Mouse (Mus musculus): Measurements from ENCODE around the gene Pfkm. TPM values are rescaled to one million over a fixed set of nuclear protein-coding genes. Genes with fewer than 3 reads are reported as not detected.

Pfkm gene
- polyA plus RNA-seq, 1 experiment from 2014 or later, result 41.3 TPM

DNA sequence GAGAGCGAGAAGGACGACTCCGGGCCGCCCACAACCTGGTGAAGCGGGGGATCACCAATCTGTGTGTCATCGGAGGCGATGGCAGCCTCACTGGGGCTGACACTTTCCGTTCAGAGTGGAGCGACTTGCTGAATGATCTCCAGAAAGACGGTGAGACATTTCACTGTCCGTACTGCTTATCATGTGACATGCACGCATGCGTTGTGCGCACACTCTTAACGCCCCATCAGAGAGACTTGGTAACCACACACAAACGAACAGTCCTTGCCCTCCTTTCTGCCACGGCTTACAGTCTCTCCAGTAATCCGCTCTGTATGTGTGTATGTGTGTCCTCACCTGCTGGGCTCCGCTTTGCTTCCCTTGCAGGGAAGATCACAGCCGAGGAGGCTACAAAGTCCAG lies 28.4 kb downstream of the Pfkm start:
- Histone ChIP-seq H3K9ac (ENCODE audit: low read length) (no peak overlapping the region), H3K27ac (ENCODE audit: low read depth, low read length) (no peak overlapping the region), H3K4me3 (ENCODE audit: low read depth, low read length) (no peak overlapping the region), H3K4me1 (ENCODE audit: control insufficient read depth, insufficient read depth, low read length) (no peaks in the 10 kb centered on the region), H3K4me2 (ENCODE audit: low read depth) (no peak overlapping the region), H3K36me3 (ENCODE audit: control insufficient read depth, insufficient read depth, low read length) (peaks cover 3% of the 10 kb centered on the region; the same call in 1 of the 2 replicates), H3K9me3 (ENCODE audit: control insufficient read depth, low read length) (no peaks in the 10 kb centered on the region), H3K27me3 (ENCODE audit: control insufficient read depth, insufficient read depth, low read length) (no peaks in the 10 kb centered on the region)
- 95% methylated on average over 20 of the region's 20 CpGs for WGBS
- no peak for ATAC-seq (ENCODE audit: insufficient read depth, low FRiP score, low TSS enrichment)
- no peak for DNase-seq (ENCODE audit: low spot score)

GRCm38 (mm10) chr15:98131001-98131400 lies 38.6 kb downstream of the Pfkm start:
- Histone ChIP-seq H3K27ac (ENCODE audit: low read depth, low read length) (no peak overlapping the region), H3K4me2 (ENCODE audit: low read depth) (no peak overlapping the region), H3K9me3 (ENCODE audit: control insufficient read depth, low read length) (no peaks in the 10 kb centered on the region), H3K4me3 (ENCODE audit: low read depth, low read length) (no peak overlapping the region), H3K36me3 (ENCODE audit: control insufficient read depth, insufficient read depth, low read length) (peaks cover 3% of the 10 kb centered on the region; the same call in 1 of the 2 replicates), H3K27me3 (ENCODE audit: control insufficient read depth, insufficient read depth, low read length) (no peaks in the 10 kb centered on the region), H3K9ac (ENCODE audit: low read length) (no peak overlapping the region), H3K4me1 (ENCODE audit: control insufficient read depth, insufficient read depth, low read length) (no peaks in the 10 kb centered on the region)
- 96% methylated on average over 4 of the region's 4 CpGs for WGBS
- ATAC-seq (ENCODE audit: insufficient read depth, low FRiP score, low TSS enrichment) (no peak), DNase-seq (ENCODE audit: low spot score) (no peak)

DNA sequence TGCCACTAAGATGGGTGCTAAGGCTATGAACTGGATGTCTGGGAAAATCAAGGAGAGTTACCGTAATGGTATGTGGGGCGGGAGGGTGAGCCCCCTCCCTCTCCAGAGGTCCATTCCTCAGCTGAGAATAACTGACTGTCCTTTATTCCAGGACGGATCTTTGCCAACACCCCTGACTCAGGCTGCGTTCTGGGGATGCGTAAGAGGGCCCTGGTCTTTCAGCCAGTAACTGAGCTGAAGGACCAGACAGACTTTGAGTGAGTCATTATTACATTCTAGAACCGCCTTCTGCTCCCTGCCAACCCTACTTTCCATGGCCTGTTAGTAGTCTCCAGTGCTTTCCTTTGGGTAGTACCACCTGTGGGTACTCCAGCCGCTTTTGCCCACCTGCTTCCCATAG lies 39.1 kb downstream of the Pfkm start:
- H3K9ac ChIP-seq (ENCODE audit: low read length), result no peak overlapping the region
- ATAC-seq (ENCODE audit: insufficient read depth, low FRiP score, low TSS enrichment) (no peak), DNase-seq (ENCODE audit: low spot score) (no peak)
- no peak overlapping the region for H3K27ac ChIP-seq (ENCODE audit: low read depth, low read length)
- no peak overlapping the region for H3K4me3 ChIP-seq (ENCODE audit: low read depth, low read length)
- 92% methylated on average over 7 of the region's 7 CpGs for WGBS
- H3K4me1 ChIP-seq (ENCODE audit: control insufficient read depth, insufficient read depth, low read length), result no peaks in the 10 kb centered on the region
- H3K9me3 ChIP-seq (ENCODE audit: control insufficient read depth, low read length), result no peaks in the 10 kb centered on the region
- peaks cover 3% of the 10 kb centered on the region; the same call in 1 of the 2 replicates for H3K36me3 ChIP-seq (ENCODE audit: control insufficient read depth, insufficient read depth, low read length)
- H3K27me3 ChIP-seq (ENCODE audit: control insufficient read depth, insufficient read depth, low read length), result no peaks in the 10 kb centered on the region
- H3K4me2 ChIP-seq (ENCODE audit: low read depth), result no peak overlapping the region

DNA sequence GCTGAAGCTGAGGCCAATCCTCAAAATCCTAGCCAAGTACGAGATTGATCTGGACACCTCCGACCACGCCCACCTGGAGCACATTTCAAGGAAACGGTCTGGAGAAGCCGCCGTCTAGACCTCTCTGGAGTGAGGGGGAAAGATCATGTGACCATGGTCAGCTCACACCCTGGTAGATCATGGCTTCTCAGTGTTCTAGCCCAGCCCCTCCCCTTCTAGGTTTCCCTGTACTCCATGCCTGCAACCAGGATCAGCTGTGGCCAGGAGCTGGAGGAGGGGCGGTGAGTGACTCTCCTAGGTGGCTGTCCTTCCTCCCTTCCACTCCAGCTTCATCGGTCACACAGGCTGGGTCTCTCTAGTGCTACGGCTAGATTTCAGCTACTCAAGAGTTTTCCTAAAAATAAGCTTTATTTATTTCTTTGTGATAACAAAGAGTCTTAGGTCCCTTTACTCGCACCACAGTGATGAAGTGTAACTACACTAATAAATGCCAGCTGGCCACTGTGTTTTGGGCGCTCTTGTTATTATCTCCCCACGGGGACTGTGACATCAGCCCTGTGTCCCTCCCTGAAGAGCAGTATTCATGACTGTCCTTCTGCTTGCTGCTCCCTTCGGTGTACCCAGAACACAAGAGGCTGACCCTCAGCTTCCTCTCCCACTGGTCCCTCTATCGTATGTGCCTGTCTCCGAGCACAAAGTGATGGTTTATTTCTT lies 39.7 kb downstream of the Pfkm start:
- no peaks in the 10 kb centered on the region for H3K9me3 ChIP-seq (ENCODE audit: control insufficient read depth, low read length)
- no peak overlapping the region for H3K4me3 ChIP-seq (ENCODE audit: low read depth, low read length)
- peaks cover 3% of the 10 kb centered on the region; the same call in 1 of the 2 replicates for H3K36me3 ChIP-seq (ENCODE audit: control insufficient read depth, insufficient read depth, low read length)
- WGBS, result 89% methylated on average over 15 of the region's 15 CpGs
- no peak overlapping the region for H3K4me2 ChIP-seq (ENCODE audit: low read depth)
- no peaks in the 10 kb centered on the region for H3K4me1 ChIP-seq (ENCODE audit: control insufficient read depth, insufficient read depth, low read length)
- H3K27ac ChIP-seq (ENCODE audit: low read depth, low read length), result no peak overlapping the region
- no peak for DNase-seq (ENCODE audit: low spot score)
- H3K27me3 ChIP-seq (ENCODE audit: control insufficient read depth, insufficient read depth, low read length), result no peaks in the 10 kb centered on the region
- no peak overlapping the region for H3K9ac ChIP-seq (ENCODE audit: low read length)
- ATAC-seq (ENCODE audit: insufficient read depth, low FRiP score, low TSS enrichment), result no peak

- Histone ChIP-seq H3K27me3 (ENCODE audit: control insufficient read depth, insufficient read depth, low read length) (no peaks in the 10 kb centered on the region), H3K4me3 (ENCODE audit: low read depth, low read length) (no peak overlapping the region), H3K27ac (ENCODE audit: low read depth, low read length) (no peak overlapping the region), H3K36me3 (ENCODE audit: control insufficient read depth, insufficient read depth, low read length) (peaks cover 3% of the 10 kb centered on the region; the same call in 1 of the 2 replicates), H3K9ac (ENCODE audit: low read length) (no peak overlapping the region), H3K9me3 (ENCODE audit: control insufficient read depth, low read length) (no peaks in the 10 kb centered on the region), H3K4me1 (ENCODE audit: control insufficient read depth, insufficient read depth, low read length) (no peaks in the 10 kb centered on the region), H3K4me2 (ENCODE audit: low read depth) (no peak overlapping the region)
- WGBS, result 95% methylated on average over 3 of the region's 3 CpGs
- no peak for ATAC-seq (ENCODE audit: insufficient read depth, low FRiP score, low TSS enrichment)
- no peak for DNase-seq (ENCODE audit: low spot score)
Measured at GRCm38 (mm10) chr15:98133471-98133870, 41.1 kb downstream of the Pfkm start.

DNA sequence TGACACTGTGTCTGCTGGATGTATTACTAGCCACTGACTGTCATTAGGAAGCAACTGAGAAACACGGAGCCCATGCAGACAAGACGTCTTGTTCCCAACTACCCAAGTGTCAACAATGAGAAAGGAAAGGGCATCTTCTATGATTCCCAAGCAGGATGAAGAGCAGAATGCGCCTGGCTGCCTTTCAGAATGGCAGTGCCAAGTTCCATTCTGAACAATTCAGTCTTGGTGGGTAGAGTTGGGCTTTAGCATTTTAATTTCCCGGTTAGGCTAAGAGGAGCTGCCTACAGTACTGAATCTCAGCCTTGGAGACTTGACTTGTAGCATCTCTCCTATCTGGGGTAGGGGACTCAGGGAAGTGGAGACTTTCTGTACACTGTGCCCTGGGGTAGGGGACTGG lies 41.6 kb downstream of the Pfkm start:
- H3K9ac ChIP-seq (ENCODE audit: low read length), result no peak overlapping the region
- no peak overlapping the region for H3K27ac ChIP-seq (ENCODE audit: low read depth, low read length)
- no peak for ATAC-seq (ENCODE audit: insufficient read depth, low FRiP score, low TSS enrichment)
- H3K4me3 ChIP-seq (ENCODE audit: low read depth, low read length), result no peak overlapping the region
- no peaks in the 10 kb centered on the region for H3K9me3 ChIP-seq (ENCODE audit: control insufficient read depth, low read length)
- H3K36me3 ChIP-seq (ENCODE audit: control insufficient read depth, insufficient read depth, low read length), result peaks cover 3% of the 10 kb centered on the region; the same call in 1 of the 2 replicates
- no peaks in the 10 kb centered on the region for H3K4me1 ChIP-seq (ENCODE audit: control insufficient read depth, insufficient read depth, low read length)
- no peak for DNase-seq (ENCODE audit: low spot score)
- H3K27me3 ChIP-seq (ENCODE audit: control insufficient read depth, insufficient read depth, low read length), result no peaks in the 10 kb centered on the region
- 89% methylated on average over 4 of the region's 4 CpGs for WGBS
- H3K4me2 ChIP-seq (ENCODE audit: low read depth), result no peak overlapping the region

GRCm38 (mm10) chr15:98134666-98135065 lies 42.3 kb downstream of the Pfkm start:
- no peak overlapping the region for H3K4me3 ChIP-seq (ENCODE audit: low read depth, low read length)
- H3K36me3 ChIP-seq (ENCODE audit: control insufficient read depth, insufficient read depth, low read length), result peaks cover 3% of the 10 kb centered on the region; the same call in 1 of the 2 replicates

DNA sequence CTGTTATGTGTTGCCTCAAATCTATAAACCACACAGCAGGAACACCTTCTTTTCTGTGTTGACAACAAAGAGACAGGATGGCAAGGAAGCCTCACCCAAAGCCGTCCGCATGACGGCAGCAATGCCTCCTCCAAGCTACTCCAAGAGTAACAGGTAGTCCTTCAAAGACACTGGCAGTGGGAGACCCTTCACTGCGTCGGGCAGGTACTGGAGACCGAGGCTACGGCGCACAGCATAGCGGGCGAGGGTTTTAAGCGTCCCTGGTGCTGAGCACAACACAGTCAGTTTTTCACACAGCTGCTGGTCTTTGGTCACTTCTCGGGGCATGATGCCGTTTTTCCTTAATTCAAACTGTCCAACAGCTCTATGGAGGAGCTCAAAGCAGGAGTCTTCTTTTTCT lies 43.3 kb downstream of the Pfkm start:
- no peak overlapping the region for H3K4me2 ChIP-seq (ENCODE audit: low read depth)
- DNase-seq (ENCODE audit: low spot score) (no peak), ATAC-seq (ENCODE audit: insufficient read depth, low FRiP score, low TSS enrichment) (no peak)
- H3K9me3 ChIP-seq (ENCODE audit: control insufficient read depth, low read length), result no peaks in the 10 kb centered on the region
- no peak overlapping the region for H3K27ac ChIP-seq (ENCODE audit: low read depth, low read length)
- 93% methylated on average over 13 of the region's 13 CpGs for WGBS
- H3K27me3 ChIP-seq (ENCODE audit: control insufficient read depth, insufficient read depth, low read length), result no peaks in the 10 kb centered on the region
- H3K4me3 ChIP-seq (ENCODE audit: low read depth, low read length), result no peak overlapping the region
- H3K9ac ChIP-seq (ENCODE audit: low read length), result no peak overlapping the region
- no peaks in the 10 kb centered on the region for H3K4me1 ChIP-seq (ENCODE audit: control insufficient read depth, insufficient read depth, low read length)
- peaks cover 3% of the 10 kb centered on the region; the same call in 1 of the 2 replicates for H3K36me3 ChIP-seq (ENCODE audit: control insufficient read depth, insufficient read depth, low read length)

More at GRCm38 (mm10) chr15:98134666-98135065, 42.3 kb downstream of the Pfkm start:
- WGBS, result 80% methylated on average over 3 of the region's 3 CpGs
- ATAC-seq (ENCODE audit: insufficient read depth, low FRiP score, low TSS enrichment) (no peak), DNase-seq (ENCODE audit: low spot score) (no peak)
- Histone ChIP-seq H3K27ac (ENCODE audit: low read depth, low read length) (no peak overlapping the region), H3K4me2 (ENCODE audit: low read depth) (no peak overlapping the region), H3K27me3 (ENCODE audit: control insufficient read depth, insufficient read depth, low read length) (no peaks in the 10 kb centered on the region), H3K9me3 (ENCODE audit: control insufficient read depth, low read length) (no peaks in the 10 kb centered on the region), H3K9ac (ENCODE audit: low read length) (no peak overlapping the region), H3K4me1 (ENCODE audit: control insufficient read depth, insufficient read depth, low read length) (no peaks in the 10 kb centered on the region)

- no peak overlapping the region for H3K9ac ChIP-seq (ENCODE audit: low read length)
- no peak for DNase-seq (ENCODE audit: low spot score)
- no peaks in the 10 kb centered on the region for H3K9me3 ChIP-seq (ENCODE audit: control insufficient read depth, low read length)
- ATAC-seq (ENCODE audit: insufficient read depth, low FRiP score, low TSS enrichment), result no peak
- no peaks in the 10 kb centered on the region for H3K27me3 ChIP-seq (ENCODE audit: control insufficient read depth, insufficient read depth, low read length)
- no peak overlapping the region for H3K27ac ChIP-seq (ENCODE audit: low read depth, low read length)
- H3K4me1 ChIP-seq (ENCODE audit: control insufficient read depth, insufficient read depth, low read length), result no peaks in the 10 kb centered on the region
- no peak overlapping the region for H3K4me3 ChIP-seq (ENCODE audit: low read depth, low read length)
- peaks cover 5% of the 10 kb centered on the region for H3K36me3 ChIP-seq (ENCODE audit: control insufficient read depth, insufficient read depth, low read length)
- WGBS, result 94% methylated on average over 9 of the region's 9 CpGs
- no peak overlapping the region for H3K4me2 ChIP-seq (ENCODE audit: low read depth)
Measured at GRCm38 (mm10) chr15:98136871-98137270, 44.5 kb downstream of the Pfkm start.
